In the genomic region with DNA sequence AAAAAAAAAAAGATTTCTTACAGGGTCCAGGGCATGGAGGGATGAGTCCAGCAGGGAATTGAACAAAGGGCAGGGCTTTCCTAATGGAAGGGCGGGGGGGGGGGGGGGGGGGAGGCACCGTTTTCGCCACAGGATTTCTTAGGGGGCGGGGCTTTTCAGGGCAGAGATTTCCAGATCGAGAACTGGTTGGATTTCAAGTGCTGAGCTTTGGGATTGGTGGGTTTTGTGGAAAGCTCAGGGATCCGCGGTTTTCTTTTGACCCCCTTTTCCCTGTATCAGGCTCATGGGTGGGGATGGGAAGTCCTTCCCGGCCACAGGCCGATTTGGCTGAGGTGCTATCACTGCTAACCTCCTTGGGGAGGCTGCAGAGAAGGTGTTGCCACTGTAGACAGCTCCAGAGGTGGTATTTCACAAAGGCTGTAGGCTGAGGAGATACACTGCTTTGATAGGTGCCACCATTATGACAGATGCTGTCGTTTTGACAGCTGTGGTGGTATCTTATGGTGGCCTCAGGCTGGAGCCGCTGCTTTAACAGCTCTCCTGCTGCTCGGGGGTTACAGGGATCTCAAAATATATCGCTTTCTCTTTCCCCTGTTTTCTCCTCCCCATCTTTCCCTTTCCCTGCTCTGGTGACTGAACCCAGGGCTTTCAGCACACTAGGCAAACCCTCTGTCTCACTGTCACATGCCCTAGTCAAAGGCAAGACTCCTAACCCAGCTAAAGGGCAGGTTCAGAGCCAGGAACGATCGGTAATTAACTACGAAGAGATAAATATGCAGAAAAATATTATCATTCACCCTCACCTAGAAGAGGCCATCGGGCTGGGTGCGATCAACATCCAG, we compare ENCODE assay signal across 8 mouse cellular contexts.
A peak's percentile ranks its signal among the peaks of the same experiment; 100 is the strongest.
DNase-seq lines count a peak whose midpoint lies in the region; ATAC-seq and TF ChIP-seq lines count a peak whose summit lies in the region.

No protein-coding gene starts in this region.

- ATAC-seq in frontal cortex, adult (ENCODE audit: low TSS enrichment): peak; percentile 64
- no peak for ATAC-seq in heart, postnatal 0 days (ENCODE audit: insufficient read depth, low read depth)
- ATAC-seq in activated CD4-positive, CD25-positive, alpha-beta regulatory T cell, adult 4 months: no peak

- TF ChIP-seq RAD21 in CH12.LX (IDR thresholded peaks at IDR 0.05; ENCODE audit: low read depth, low read length): no peak

- dilution Hi-C loops in CH12.LX (cut with MboI; ENCODE audit: extremely low pct_ligation_motif_present, extremely low pct_unique_long_range_greater_than_20kb, low sequenced_read_pairs): no loop called here

- DNase-seq in frontal cortex, postnatal 14 days (ENCODE audit: low spot score in 2 of 2): no peak
- no peak for DNase-seq in CH12.LX (ENCODE audit: extremely low read depth)
- no peak for DNase-seq in heart, postnatal 0 days (ENCODE audit: low spot score)
- no peak for DNase-seq in thymus, postnatal 10 days (ENCODE audit: low spot score in 2 of 2)
- no peak for DNase-seq in right cerebral cortex, postnatal 10 days (ENCODE audit: low spot score in 2 of 2)

- no peak for TF ChIP-seq EP300 in CH12.LX (IDR thresholded peaks at IDR 0.05; ENCODE audit: low read length)
- no peak for TF ChIP-seq EP300 in heart, postnatal 0 days (IDR thresholded peaks at IDR 0.05; ENCODE audit: low read depth)

- WGBS in heart, postnatal 0 days: 10% methylated on average over 16 of the region's 18 CpGs

- H3K4me1 ChIP-seq in CH12.LX (ENCODE audit: control insufficient read depth in 1 of 2, insufficient read depth in 2 of 2): peaks cover 0 to 8% of the 10 kb centered on the region in 2 experiments; a peak in 3 of 4 replicates
- H3K4me1 ChIP-seq in heart, postnatal 0 days (ENCODE audit: control insufficient read depth, insufficient read depth): no peaks in the 10 kb centered on the region
- H3K4me1 ChIP-seq in megakaryocyte, embryonic 14.5 days: peaks cover 13% of the 10 kb centered on the region

- in situ Hi-C loops in CH12.LX (cut with MboI; ENCODE audit: low pct_ligation_motif_present, low pct_unique_long_range_greater_than_20kb, low sequenced_read_pairs): loop anchor here (10.0 kb wide), 1 partner anchor 470 kb away; no protein-coding TSS in a partner anchor

- H3K27ac ChIP-seq in CH12.LX (ENCODE audit: insufficient read depth, low read depth): no peak overlapping the region
- H3K27ac ChIP-seq in heart, postnatal 0 days (ENCODE audit: low read depth): no peak overlapping the region

- no peak for TF ChIP-seq CTCF in CH12.LX (conservative IDR thresholded peaks at IDR 0.05 in 1 of 2, IDR thresholded peaks at IDR 0.05 in 1 of 2; ENCODE audit: low read depth in 2 of 2, low read length in 2 of 2)
- TF ChIP-seq CTCF in heart, postnatal 0 days (IDR thresholded peaks at IDR 0.05; ENCODE audit: low read depth): no peak

- H3K4me3 ChIP-seq in CH12.LX (replicated peaks in 1 of 3; ENCODE audit: low read depth in 2 of 3, low read length in 2 of 3, poor library complexity in 1 of 3): no peak overlapping the region
- H3K4me3 ChIP-seq in heart, postnatal 0 days (ENCODE audit: low read depth, low read length): peak overlapping the region; percentile 41
- H3K4me3 ChIP-seq in megakaryocyte, embryonic 14.5 days (replicated peaks): peak overlapping the region; percentile 86

- peaks cover 0 to 2% of the 10 kb centered on the region in 2 experiments for H3K36me3 ChIP-seq in CH12.LX (replicated peaks in 1 of 2; ENCODE audit: control insufficient read depth in 1 of 2, insufficient read depth in 1 of 2, low read length in 1 of 2)
- H3K36me3 ChIP-seq in heart, postnatal 0 days (replicated peaks; ENCODE audit: control insufficient read depth, insufficient read depth, low read length): no peaks in the 10 kb centered on the region
- H3K36me3 ChIP-seq in megakaryocyte, embryonic 14.5 days (replicated peaks; ENCODE audit: low read length): no peaks in the 10 kb centered on the region

- H3K4me2 ChIP-seq in CH12.LX (ENCODE audit: insufficient read depth, low read depth, poor library complexity, severe bottlenecking): peak overlapping the region; percentile 60
- peak overlapping the region; percentile 65 for H3K4me2 ChIP-seq in heart, postnatal 0 days (ENCODE audit: low read depth, low read length)

- H3K9ac ChIP-seq in CH12.LX (ENCODE audit: insufficient read depth, low read depth): no peak overlapping the region
- H3K9ac ChIP-seq in heart, postnatal 0 days (replicated peaks; ENCODE audit: low read depth, low read length): no peak overlapping the region; the same call in 1 of the 2 replicates

- peaks cover 1% of the 10 kb centered on the region for H3K27me3 ChIP-seq in CH12.LX (replicated peaks)
- no peaks in the 10 kb centered on the region for H3K27me3 ChIP-seq in heart, postnatal 0 days (ENCODE audit: control insufficient read depth, insufficient read depth, low read length)
- peaks cover 43% of the 10 kb centered on the region for H3K27me3 ChIP-seq in megakaryocyte, embryonic 14.5 days (replicated peaks)

- no peak for TF ChIP-seq POLR2A in CH12.LX (IDR thresholded peaks at IDR 0.05; ENCODE audit: low read depth, low read length)

- H3K79me2 ChIP-seq in CH12.LX (replicated peaks; ENCODE audit: control insufficient read depth, extremely low read depth, insufficient read depth, poor library complexity, severe bottlenecking): no peaks in the 10 kb centered on the region

- H3K9me3 ChIP-seq in CH12.LX (replicated peaks; ENCODE audit: low read length): peaks cover 10% of the 10 kb centered on the region
- no peaks in the 10 kb centered on the region; the same call in 1 of the 2 replicates for H3K9me3 ChIP-seq in heart, postnatal 0 days (replicated peaks; ENCODE audit: control insufficient read depth, low read length)
- H3K9me3 ChIP-seq in megakaryocyte, embryonic 14.5 days: peaks cover 11% of the 10 kb centered on the region

TF ChIP-seq in CH12.LX, 34 proteins besides CTCF, POLR2A, EP300 and RAD21:
- no peak for TF ChIP-seq CHD1 (IDR thresholded peaks at IDR 0.05; ENCODE audit: low read depth, low read length)
- TF ChIP-seq JUN (IDR thresholded peaks at IDR 0.05; ENCODE audit: insufficient read depth, low read depth, low read length): no peak
- TF ChIP-seq IRF4 (IDR thresholded peaks at IDR 0.05; ENCODE audit: low read depth, low read length): no peak
- no peak for TF ChIP-seq ETS1 (conservative IDR thresholded peaks at IDR 0.05; ENCODE audit: low read depth, low read length)
- TF ChIP-seq MAZ (IDR thresholded peaks at IDR 0.05; ENCODE audit: low read depth, low read length): no peak
- TF ChIP-seq GABPA (IDR thresholded peaks at IDR 0.05; ENCODE audit: insufficient replicate concordance, low read depth, low read length): no peak
- no peak for TF ChIP-seq MAX (IDR thresholded peaks at IDR 0.05; ENCODE audit: low read length)
- TF ChIP-seq USF2 (conservative IDR thresholded peaks at IDR 0.05; ENCODE audit: low read depth, low read length): no peak
- TF ChIP-seq KAT2A (IDR thresholded peaks at IDR 0.05; ENCODE audit: insufficient replicate concordance, low read length): no peak
- TF ChIP-seq ZKSCAN1 (IDR thresholded peaks at IDR 0.05; ENCODE audit: borderline replicate concordance, low read depth, low read length): no peak
- no peak for TF ChIP-seq HCFC1 (IDR thresholded peaks at IDR 0.05; ENCODE audit: low read depth, low read length)
- no peak for TF ChIP-seq ZMIZ1 (IDR thresholded peaks at IDR 0.05; ENCODE audit: low read depth, low read length)
- no peak for TF ChIP-seq TBP (conservative IDR thresholded peaks at IDR 0.05; ENCODE audit: low read depth, low read length)
- no peak for TF ChIP-seq MYC (IDR thresholded peaks at IDR 0.05; ENCODE audit: low read depth, low read length)
- no peak for TF ChIP-seq USF1 (IDR thresholded peaks at IDR 0.05; ENCODE audit: low read depth, low read length)
- TF ChIP-seq TCF12 (IDR thresholded peaks at IDR 0.05; ENCODE audit: low read depth, low read length): no peak
- no peak for TF ChIP-seq POLR2AphosphoS2 (IDR thresholded peaks at IDR 0.05; ENCODE audit: low read depth, low read length)
- no peak for TF ChIP-seq NELFE (IDR thresholded peaks at IDR 0.05; ENCODE audit: low read depth, low read length)
- no peak for TF ChIP-seq PAX5 (IDR thresholded peaks at IDR 0.05; ENCODE audit: low read length)

Comparison
In these comparisons a context has a peak if more than half of its experiments do, and no peak if none do; other contexts are left out.
1. H3K4me3 ChIP-seq: peak in heart, postnatal 0 days (single experiment) and megakaryocyte, embryonic 14.5 days (single experiment); none in CH12.LX (0 of 3).